Mouse (Mus musculus) granulocyte monocyte progenitor cell, adult 5-6 weeks (primary cell): ENCODE results near the gene Fam69a. TPM values are rescaled to one million over a fixed set of nuclear protein-coding genes. Genes with fewer than 3 reads are reported as not detected.
"Not testable (repeated sequence)": the region's sequence is repeated elsewhere in the genome, so short reads cannot be mapped to it uniquely, and the experiment has no call there.

Source experiments
- ATAC-seq: replicated peaks from 2 replicates; pipeline ENCODE4 v1.8.0; 2016; ENCODE audit warnings: mild to moderate bottlenecking, moderate TSS enrichment, inconsistent platforms; ENCODE audit not compliant: poor library complexity, severe bottlenecking
- total RNA-seq, 2 experiments: library from RNA; stranded (forward) in 1 of 2; stranded (reverse) in 1 of 2; fragments of 200-712, 200-1000 nt in 1 of 2; fragments of >200 nt in 1 of 2; fragmentation: Nextera tagmentation in 1 of 2; gene quantifications; 2 replicates each; pipeline ENCODE4 v1.2.3; 2014 to 2017

The Fam69a gene
- total RNA-seq, 2 experiments from 2014 or later = 21.8 to 22.9 TPM

DNA sequence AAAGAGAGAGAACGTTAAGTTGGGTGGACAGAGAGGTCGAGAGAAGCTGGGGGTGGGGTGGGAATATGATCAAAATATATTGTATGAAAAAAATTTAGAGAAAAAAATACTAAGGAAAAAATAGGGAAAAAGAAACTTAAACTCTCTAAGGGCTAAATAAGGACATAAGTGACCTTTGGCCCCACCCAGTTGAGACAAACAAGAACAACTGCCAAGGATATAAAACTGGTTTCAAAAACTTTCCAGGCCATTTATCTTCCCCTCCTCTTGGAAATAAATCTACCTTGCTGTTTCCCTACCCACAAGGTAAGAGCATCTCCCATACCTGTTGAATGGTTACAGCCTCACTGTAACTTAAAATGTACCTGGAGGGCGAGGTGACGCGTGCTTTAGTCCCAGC, 2.9 kb downstream of the Fam69a start:
- no peak for ATAC-seq

DNA sequence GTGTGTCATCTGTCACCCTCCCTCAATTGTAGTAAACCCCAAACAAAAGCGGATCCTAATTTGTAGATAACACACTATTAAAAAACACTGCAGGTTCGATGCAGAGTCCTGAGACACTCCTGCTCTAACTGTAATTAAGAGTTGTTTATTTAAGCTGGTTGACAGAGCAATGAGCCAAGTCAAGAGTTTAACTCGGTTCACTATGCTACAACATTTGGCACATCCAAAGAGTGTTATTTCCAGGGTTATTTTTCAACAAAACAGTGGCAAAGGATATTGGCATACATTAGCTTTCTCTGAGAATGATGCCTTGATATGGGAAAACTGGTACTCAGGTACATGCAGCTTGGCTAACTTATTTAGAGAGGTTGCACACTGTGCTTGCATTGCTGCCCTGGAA, 4.9 kb downstream of the Fam69a start:
- no peak for ATAC-seq

DNA sequence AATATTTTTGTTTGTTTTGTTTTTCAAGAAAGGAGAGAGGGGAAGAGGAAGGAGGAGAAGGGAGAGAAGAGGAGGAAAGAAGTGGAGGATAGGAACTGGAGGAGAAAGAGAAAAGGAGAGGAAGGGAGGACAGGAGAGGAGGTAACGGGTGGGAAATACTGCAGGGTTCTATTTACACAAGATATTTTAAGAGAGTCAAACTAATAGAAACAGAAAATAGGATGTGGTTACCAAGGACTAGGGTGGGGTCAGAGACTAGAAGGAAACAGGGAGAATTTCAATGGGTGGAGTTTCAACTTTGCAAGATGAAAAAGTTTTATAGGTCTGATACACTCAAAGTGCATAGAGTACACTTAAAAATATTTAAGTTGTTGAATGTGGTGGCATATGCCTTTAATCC, 7.0 kb downstream of the Fam69a start:
- ATAC-seq = peak; percentile 63

DNA sequence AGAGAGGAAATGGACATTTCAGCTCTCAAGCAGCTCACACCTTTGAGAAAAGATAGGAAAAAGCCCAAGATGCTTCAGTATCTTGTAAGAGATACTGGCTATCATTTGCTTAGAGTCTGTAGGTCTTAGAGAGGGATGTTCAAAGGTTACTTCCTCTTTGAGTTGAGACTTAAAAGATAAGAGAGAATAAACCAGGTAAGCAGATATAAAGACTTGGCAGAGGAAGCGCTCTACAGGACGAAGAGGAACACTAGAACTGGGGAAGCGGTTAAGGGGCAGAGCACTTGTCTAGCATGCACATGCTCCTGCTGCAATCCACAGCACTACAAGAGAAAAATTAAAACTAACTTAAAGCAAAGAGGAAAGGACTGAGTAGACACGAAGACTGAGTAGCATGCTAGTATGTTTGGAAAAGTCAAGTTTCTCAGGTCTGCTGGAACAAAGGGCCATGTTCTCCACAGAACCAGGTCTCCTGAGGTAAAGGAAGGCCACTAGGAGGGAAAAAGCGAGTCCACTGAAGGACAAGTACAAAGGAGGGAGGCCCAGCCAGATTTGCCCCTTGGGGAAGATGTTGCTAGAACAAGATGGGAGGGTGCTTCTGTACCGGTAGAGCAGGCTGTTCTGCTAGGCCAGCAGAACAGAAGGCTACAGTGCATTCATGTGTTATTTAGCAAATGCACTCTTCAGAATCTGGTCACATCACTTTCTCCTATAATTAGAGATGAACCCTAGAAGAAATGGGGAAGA, 8.4 kb downstream of the Fam69a start:
- ATAC-seq = peak; percentile 57

DNA sequence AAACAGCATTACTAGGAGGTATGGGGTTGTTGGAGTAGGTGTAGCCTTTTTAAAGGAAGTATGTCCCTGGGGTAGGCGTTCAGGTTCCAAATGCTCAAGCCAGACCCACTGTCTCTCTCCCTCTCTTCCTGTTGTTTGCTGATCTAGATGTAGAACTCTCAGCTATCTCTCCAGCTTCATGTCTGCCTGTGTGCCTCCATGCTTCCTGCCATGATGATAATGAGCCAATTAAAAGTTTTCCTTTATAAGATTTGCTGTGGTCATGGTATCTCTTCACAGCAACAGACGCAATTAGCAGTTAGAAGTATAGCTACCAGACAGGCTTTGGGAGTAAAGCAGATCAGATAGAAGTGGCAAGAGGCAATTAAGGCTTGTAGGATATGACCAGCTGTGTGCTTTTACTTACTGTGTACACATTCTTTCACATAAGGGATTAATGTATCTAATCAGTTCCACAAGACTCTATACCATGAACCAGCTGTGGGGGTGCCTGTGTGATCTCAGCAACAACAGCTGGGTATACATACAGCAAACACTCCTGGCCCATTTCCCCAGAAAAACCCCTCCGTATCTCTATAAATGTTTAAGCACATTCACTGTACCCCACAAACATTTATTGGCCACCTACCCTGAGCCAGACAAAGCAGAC, 9.1 kb downstream of the Fam69a start:
- ATAC-seq = no peak

DNA sequence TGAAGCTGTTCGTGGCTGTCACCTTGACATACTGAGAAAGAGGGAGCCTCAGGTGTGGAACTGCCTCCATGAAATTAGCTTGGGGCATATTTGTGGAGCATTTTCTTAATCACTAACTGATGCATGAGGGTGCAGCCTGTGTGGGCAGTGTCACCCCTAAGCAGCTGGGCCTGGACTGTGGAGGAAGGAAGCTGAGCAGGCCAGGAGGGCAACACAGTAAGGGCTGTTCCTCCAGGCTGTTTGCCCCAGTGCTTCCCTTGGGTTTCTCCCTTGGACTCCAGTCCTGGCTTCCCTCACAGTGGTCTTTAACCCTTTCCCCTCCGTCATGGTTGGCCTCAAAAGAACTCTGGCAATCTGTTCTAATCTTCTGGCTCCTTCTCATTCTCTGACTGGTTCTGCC, 13.6 kb downstream of the Fam69a start:
- ATAC-seq = peak; percentile 89

DNA sequence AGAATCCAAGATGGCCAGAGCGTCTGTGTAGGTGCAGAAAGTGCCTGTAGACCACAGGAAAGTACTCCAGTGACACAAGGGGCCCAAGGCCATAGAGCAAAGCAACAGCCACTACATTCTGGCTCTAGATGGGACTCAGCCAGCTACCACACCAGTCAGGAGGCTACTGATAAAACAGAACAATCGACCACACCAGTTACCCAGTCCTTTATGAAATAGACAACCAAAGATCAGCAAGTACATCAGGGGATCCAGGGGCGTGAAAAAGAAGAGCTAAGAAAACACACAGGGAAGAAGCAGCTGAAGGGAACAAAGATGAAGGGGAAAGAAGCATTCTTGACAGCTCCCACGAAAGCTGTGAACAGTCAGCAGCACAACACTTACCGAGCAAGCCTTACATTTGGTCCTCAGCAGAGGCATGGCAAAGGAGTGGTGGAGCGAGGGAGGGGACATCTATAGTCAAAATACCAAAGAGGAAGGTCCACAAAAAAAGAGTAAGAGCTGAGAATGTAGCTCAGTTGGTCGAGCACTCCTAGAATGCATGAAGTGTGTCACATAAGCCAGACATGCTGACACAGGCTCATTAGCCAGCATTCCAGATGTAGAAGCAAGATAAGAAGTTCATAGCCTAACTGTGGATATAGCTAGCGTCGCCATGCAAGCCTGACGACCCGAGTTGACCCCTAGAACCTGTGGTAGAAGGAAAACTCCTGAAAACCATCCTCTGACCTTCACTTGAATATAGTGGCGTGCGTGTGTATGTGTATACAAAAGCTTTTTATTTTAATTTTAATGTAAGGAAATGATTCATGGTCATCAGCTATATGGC, 14.2 kb downstream of the Fam69a start:
- ATAC-seq = peak; percentile 25; the same call in 1 of the 2 replicates

DNA sequence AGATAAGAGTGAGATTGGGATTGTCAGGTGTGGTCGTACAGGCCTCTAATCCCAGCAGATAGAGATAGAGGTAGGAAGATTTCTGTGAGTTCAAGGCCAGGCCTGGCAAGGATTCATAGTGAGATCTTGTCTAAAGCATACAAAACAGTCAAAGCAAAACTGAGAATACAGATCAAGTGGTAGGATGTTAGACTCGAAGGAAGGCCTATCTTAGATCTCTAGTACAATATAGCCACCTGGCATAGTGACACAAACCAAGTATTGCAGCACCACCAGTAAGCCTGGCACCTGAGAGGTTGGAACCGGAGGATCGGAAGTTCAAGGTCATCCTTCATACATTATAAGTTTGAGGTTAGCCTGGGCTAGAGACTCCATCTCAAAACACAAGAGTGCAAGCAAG, 15.8 kb downstream of the Fam69a start:
- no peak for ATAC-seq

DNA sequence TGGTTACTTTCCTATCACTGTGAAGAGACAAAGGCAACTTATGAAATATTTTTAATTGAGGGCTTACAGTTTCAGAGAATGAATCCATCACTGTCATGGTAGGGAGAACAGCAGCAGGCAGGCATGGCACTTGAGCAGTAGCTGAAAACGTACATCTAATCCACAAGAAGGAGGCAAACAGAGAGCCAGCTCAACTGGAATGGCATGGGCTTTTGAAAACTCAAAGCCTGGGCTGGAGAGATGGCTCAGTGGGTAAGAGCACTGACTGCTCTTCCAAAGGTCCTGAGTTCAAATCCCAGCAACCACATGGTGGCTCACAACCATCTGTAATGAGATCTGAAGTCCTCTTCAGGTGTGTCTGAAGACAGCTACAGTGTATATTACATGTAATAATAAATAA, 17.1 kb downstream of the Fam69a start:
- not testable (repeated sequence) for ATAC-seq

DNA sequence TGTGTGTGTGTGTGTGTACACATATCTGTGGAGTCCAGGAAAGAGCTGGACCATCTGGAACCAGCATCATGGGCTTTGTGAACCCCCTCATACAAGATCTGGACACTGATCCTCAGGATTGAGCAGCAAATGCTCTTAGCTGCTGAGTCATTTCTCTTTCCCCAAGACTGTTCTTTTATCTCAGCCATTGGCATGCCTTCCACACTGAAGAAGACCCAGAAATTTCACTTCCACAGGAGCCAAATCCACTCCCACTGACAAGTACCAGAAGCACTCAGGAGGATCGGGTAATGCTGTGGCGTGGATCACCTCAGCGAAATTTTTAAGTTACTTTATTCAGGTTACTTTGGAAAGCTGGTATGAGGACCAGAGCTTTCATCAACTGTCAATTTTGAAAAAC, 18.8 kb downstream of the Fam69a start:
- no peak for ATAC-seq

DNA sequence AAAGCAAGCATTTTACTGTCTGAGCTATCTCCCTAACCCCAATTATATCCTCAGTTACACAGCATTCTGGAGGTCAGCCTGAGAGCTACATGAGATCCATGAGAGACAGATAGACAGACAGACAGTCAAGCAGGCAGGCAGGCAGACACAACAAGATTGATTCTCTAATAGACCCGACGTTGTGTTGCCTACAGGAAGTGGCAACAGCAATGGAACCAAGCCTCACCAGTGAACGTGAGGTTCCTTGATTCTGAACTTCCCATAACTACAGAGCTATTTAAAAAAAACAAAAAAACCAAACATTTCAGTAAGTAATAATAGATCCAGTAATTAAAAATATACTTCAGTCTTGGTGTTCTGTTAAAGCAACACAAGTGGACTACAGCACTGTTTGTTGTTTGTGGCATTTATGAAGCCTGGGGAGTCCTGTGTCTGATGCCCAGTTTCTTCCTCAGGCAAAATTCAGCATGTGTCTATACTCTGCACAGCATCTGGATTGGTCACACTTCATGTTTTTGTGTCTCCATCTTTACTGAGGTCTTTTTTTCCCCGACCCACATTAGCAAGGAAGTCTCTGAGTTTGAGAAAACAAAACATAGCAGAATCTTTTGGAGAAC, 19.9 kb downstream of the Fam69a start:
- ATAC-seq = peak; percentile 74

DNA sequence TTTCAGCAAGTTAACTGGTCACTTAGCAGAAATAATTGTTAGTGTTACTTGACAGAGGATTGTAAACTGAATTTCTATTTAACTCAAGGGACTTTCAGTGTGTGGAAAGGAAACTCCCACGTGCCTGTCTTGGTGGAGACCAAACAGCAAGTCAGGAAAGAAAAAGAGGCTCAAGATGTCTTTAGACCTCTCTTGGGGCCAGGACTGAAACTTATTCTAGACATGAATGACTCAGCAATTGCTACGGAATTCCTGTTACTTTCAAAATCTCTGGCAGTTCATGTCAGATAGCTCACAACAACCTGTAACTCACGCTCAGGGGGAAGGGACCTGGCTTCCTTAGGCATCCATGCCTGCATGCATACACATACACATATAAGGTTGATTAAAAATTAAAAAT, 20.7 kb downstream of the Fam69a start:
- ATAC-seq = no peak

DNA sequence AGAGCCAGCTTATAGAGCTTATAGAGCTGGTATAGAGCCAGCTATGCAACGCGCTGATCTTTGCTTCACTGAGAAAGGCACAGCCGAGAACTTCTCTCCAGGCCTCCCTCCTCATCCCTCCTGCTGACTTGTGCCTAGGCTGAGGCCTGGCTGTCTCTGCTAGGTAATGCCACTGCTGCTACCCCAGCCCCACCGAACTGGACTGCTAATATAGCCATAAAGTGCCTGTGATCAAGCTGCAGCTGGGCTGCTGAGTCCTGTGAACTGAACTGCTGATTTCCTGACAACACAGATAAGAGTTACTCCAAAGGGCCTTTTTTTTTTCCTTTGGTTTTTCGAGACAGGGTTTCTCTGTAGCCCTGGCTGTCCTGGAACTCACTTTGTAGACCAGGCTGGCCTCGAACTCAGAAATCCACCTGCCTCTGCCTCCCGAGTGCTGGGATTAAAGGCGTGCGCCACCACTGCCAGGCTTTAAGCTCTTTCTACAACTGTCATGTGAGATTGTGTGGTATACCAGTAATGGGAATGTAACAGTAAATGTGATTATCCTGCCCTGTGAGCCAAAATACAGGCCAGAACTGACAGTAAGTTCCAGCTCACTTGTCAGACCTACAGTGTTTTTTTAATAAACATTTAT, 21.4 kb downstream of the Fam69a start:
- no peak for ATAC-seq

DNA sequence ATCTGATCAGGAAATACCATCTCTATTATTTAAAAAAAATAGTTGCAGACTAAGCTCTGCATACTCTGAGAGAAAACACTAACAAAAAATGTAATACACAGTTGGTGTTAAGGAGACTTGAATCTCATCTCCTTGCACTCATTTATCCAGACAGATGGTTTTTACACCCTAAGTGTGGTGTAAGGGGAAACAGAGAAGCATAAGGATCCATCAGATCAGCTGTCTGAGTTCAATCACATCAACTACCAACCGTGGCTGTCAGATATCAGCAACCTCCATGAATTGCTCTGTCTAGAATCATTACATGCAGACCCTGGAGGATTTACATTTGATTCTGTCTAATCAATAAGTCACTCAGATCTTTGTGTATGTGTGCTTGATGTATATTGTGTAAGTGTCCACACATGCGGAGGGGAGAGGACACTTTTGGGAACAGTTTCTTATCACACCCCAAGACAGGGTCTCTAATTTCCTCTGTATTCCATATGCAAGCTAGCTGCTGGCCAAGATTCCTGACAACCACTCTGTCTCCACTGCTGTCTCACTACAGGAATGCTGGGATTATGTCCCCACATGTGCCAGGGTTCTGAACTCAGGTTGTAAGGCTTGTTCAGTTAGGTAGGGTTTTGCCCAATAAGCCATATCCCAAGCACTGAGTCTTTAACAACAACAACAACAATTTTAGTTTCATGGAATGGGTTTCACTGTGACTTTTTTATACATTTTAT, 22.7 kb downstream of the Fam69a start:
- no peak for ATAC-seq

DNA sequence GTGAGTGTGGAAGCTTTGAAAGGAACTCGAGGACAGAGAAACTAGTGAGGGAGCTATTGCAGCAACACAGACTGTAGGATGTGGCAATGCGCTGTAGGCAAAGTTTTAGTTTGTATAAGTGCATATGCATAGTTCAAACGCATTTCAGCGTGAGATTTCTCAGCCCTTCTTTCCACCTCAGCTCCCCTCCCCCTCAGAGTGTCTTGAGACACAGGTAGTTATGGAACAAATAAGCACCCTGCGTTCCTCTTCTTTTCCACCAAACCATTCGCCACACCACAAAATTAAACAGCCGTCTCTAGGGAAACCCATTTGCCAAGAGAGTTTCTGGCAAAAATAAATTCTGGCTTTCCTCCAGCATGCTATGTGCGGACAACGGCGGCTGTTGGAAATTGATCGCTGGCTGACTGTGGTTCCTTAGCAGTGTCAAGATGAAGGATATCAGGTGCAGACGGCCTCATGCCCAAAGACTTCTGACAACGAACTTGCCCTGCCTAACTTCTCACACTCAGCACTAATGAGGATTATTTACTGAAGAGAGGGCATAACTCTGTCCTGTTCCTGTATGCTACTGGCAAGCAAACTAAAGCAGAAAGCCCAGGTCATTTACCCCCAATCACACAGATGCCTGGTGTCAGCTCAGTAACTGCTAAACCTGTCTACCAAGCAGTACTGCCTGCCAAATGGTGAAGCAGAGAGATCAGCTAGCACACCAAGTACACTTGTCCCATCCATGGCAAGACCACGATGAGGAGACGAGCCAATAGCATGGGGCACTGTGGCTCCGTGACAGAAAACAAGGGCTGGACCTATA, 25.2 kb downstream of the Fam69a start:
- peak; percentile 75 for ATAC-seq

DNA sequence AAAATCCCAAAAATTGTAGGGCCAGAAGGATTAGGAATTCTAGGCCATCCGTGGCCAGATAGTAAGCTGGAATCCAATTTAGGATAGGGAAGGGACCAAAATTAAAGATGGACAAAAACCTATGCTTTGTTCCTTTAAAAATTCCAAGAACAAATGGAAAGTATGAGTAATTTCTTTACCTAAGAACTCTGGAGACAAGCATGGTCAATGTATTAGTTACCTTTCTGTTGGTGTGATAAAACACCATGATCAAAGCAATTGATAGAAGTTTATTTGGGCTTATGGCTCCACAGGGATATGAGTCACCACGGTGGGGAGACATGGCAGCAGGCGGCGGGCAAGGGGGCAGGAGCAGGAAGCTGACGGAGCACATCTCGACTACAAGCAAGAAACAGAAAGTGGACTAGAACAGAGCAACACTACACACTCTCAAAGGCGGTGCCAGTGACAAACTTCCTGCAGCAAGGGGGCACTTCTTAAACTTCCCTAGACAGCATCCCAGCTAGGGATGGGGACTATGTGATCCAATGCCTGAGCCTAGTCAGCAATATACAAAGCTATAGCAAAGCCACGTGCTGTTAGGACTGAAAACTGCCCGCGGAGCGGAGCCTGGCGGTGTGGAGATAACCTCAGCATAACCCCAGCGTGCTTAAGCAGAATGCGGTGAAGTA, 26.2 kb downstream of the Fam69a start:
- ATAC-seq = peak; percentile 91

DNA sequence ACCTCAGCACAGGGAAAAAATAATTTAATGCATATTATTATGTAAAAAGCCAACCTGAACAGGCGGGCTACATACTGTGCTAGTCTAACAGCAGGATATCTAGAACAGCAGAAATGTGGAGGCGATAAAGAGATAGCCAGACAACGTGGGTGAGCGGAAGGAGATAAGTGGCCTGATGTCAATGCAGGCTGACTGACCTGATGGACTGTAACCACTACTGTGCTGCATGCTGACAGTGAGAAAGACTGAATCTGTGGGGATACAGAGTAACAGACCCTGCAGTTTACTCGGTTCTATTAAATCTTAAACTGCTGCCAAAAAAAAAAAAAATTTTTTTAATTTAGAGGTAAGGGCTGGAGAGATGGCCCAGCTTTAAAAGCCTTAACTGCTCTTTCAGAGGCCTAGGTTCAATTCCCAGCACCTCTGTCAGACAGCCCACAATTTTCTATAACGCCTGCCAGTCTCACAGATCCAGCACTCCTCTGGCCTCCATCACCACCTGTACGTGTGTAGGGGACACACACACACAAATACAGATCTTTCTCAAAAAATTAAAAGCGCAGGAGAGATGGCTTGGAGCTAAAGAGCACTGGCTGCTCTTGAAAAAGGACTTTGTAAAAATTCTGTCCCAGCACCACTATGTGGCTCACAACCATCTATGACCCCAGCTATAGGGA, 27.1 kb downstream of the Fam69a start:
- no peak for ATAC-seq

DNA sequence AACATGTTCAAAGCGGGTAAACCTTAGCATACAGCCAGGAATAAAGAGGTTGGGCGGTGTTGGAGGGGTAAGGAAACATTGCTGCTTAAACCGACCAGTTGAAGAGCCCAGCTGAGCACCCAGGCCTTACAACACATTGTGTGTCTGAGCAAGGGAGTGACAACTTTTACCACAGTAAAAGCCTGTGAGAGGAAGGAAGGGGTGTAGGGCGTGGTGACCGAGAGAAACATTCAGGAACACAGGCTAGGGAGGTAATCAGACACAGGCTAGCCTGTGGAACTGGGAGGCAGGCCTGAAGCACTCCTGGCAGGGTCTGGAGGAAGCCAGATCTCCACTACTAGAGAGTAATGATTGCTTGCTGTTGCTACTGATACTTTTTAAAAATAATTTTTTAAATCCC, 36.2 kb downstream of the Fam69a start:
- ATAC-seq = peak; percentile 88
